Mouse (Mus musculus) gastrocnemius, postnatal 4 days (tissue): ENCODE data around the gene Hbb-bh1. TPM values are rescaled to one million over a fixed set of nuclear protein-coding genes. Genes with fewer than 3 reads are reported as not detected.
"Not testable (repeated sequence)": the region's sequence is repeated elsewhere in the genome, so short reads cannot be mapped to it uniquely, and the experiment has no call there.

Experiments
- DNase-seq, 2 experiments: peaks; one replicate each; pipeline ENCODE4 v3.0.0; 2021 to 2022; ENCODE audit warnings: low spot score in 2 of 2, mixed read lengths in 2 of 2
- total RNA-seq, 2 experiments: library from RNA; stranded (reverse); gene quantifications; 2 replicates each; pipeline ENCODE4 v1.2.3; 2021

Gene Hbb-bh1
- total RNA-seq, 2 experiments from 2014 or later, result not detected

DNA sequence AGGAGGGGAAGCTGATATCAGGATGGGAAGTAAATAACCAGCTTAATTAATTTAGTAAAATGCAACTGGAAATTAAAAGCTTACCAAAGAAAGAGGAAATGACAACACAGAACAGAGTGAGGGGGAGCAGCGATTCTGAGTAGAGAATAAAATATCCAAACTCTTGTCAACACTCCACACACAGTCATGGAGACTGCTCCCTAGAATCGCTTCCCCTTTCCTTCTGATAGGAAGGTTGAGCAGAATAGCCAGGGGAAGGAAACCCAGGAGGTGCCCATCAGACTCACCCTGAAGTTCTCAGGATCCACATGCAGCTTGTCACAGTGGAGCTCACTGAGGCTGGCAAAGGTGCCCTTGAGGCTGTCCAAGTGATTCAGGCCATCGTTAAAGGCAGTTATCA, 29.8 kb downstream of the Hbb-bh1 start:
- DNase-seq, result not testable (repeated sequence)

DNA sequence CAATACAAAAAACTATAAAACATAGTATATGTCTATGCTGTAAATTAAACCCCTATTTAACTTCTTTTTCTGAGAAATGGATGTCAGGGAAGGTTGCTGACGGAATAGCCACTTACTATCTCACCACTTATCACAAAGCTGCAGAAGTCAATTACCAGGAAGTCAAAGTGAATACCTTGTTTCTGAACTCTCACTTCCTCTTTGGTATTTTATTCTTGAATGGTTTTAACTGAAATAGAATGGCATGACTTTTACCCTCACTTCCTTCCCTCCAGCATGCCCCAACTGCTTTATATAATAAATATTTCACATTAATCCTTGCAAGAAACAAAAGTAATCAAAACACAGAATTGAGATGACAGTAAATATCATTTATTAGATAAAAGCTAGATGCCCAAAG, 30.8 kb downstream of the Hbb-bh1 start:
- DNase-seq, result no peak

GRCm38 (mm10) chr7:103811223-103811845, 31.6 kb downstream of the Hbb-bh1 start:
- DNase-seq, result no peak

GRCm38 (mm10) chr7:103810746-103811145, 32.2 kb downstream of the Hbb-bh1 start:
- no peak for DNase-seq

DNA sequence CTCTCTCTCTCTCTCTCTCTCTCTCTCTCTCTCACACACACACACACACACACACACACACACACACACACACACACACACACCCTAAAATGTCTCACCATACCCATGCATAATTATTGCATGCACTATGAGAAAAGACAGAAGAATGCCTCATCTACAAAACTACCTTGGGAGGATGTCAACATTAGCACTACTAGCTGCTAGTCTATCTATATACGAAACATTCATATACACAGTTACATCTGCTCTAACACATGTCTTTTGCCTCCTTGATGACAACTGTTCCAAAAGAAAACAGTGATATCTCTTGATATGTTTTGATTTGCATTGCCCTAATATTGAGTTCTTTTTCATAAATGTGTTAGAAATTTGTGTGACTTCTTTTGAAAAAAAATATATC, 32.7 kb downstream of the Hbb-bh1 start:
- no peak for DNase-seq

DNA sequence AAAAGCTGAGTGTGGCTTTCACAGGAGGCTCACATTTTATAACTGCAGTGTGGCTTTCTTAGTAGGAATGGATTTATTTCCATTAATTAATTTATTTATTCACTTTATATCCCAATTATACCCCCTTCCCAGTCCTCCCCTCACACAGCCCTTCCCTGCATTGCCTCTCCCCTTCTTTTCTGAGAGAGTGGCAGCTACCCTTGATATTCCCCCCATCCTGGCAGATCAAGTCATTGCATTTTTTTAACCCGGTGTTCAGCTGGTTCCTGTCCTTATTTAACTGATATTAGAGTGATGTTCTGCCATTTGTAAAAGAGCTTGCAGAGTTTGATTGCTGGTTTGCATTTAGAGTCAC, 33.2 kb downstream of the Hbb-bh1 start:
- no peak for DNase-seq

DNA sequence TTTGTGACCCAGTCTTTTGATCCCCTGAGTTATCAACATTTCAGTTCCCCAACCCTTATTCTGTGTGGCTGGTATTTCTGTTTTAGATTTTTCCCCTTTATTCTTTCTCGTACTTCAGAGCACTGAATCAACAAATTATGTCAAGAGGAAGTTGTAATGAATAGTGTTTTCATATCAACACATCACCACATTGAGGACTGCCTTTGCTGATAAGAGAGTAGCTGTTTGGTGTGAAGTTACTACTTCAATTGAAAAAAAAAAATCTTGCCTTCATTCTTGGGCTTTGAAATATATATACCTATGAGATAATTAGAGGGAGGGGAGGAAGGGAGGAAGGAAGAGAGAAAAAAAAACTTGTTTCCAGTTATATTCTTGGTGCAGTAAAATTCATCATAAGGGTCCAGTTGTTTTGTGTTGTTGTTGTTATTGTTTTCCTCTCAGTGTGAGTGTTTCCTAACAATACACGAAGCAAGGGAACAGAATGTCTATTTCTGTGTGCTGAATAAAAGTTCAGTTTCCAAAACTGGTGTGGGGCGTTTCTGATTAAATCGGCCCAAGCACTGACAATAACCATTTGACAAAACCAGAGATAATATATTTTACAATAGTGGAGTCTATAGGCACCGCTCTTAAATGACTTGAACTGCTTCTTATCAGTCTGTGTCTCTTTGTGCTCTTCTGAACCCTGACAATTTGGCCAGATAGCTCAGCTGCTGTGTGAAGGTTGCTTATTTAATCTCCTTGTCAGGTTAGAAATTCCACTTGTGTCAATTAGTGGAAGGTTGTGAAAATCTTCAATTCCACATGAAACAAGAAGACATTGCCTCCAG, 33.8 kb downstream of the Hbb-bh1 start:
- DNase-seq, result no peak

DNA sequence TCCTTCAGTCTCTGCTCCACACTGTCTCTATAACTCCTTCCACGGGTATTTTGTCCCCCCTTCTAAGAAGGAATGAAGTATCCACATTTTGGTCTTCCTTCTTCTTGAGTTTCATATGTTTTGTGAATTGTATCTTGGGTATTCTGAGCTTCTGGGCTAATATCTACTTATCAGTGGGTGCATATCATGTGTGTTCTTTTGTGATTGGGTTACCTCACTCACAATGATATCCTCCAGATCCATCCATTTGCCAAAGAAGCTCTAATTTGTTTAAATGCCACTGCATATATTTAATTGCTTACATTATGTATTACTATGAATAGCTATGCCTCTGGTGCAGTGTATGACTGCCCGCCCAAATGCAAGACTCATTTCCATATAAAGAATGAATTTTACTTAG, 34.8 kb downstream of the Hbb-bh1 start:
- DNase-seq, result not testable (repeated sequence)

GRCm38 (mm10) chr7:103806856-103807255, 36.1 kb downstream of the Hbb-bh1 start:
- DNase-seq, result no peak

GRCm38 (mm10) chr7:103792669-103793388, 50.1 kb downstream of the Hbb-bh1 start:
- DNase-seq, result no peak

- no peak for DNase-seq
Measured at GRCm38 (mm10) chr7:103791721-103792120, 51.2 kb downstream of the Hbb-bh1 start, which contains the start of gene Olfr67. Gene Olfr67, minus strand, starts transcription at chr7:103791821.

Other genes starting within 250 kb of the Hbb-bh1 start
- not detected for gene Olfr619, start 242.6 kb downstream of the Hbb-bh1 start, total RNA-seq
- not detected for gene Olfr620, start 230.6 kb downstream of the Hbb-bh1 start, total RNA-seq
- gene Olfr622, start 200.5 kb downstream of the Hbb-bh1 start, total RNA-seq, result not detected
- gene Olfr623, start 179.5 kb downstream of the Hbb-bh1 start, total RNA-seq, result not detected
- not detected for gene Olfr624, start 172.0 kb downstream of the Hbb-bh1 start, total RNA-seq
- not detected for gene Olfr625-ps1, start 160.4 kb downstream of the Hbb-bh1 start, total RNA-seq
- not detected for gene Olfr243, start 128.5 kb downstream of the Hbb-bh1 start, total RNA-seq
- not detected for gene Olfr628, start 112.8 kb downstream of the Hbb-bh1 start, total RNA-seq
- not detected for gene Olfr629, start 98.2 kb downstream of the Hbb-bh1 start, total RNA-seq
- not detected for gene Olfr630, start 85.8 kb downstream of the Hbb-bh1 start, total RNA-seq
- not detected for gene Olfr69, start 71.6 kb downstream of the Hbb-bh1 start, total RNA-seq
- not detected for gene Olfr68, start 63.5 kb downstream of the Hbb-bh1 start, total RNA-seq
- gene Olfr67, start 51.3 kb downstream of the Hbb-bh1 start, total RNA-seq, result not detected
- gene Hbb-bt, start 29.2 kb downstream of the Hbb-bh1 start, total RNA-seq, result 10 to 100 TPM; 62.8 to 81.8 TPM
- 100 to 1,000 TPM; 289 to 541 TPM for gene Hbb-bs, start 15.1 kb downstream of the Hbb-bh1 start, total RNA-seq
- not detected for gene Hbb-bh2, start 2.6 kb downstream of the Hbb-bh1 start, total RNA-seq
- gene Hbb-y, start 10.1 kb upstream of the Hbb-bh1 start, total RNA-seq, result not detected
- gene Olfr66, start 43.1 kb upstream of the Hbb-bh1 start, total RNA-seq, result not detected
- not detected for gene Olfr64, start 51.3 kb upstream of the Hbb-bh1 start, total RNA-seq
- gene Olfr65, start 60.3 kb upstream of the Hbb-bh1 start, total RNA-seq, result not detected
- not detected for gene Olfr631, start 85.7 kb upstream of the Hbb-bh1 start, total RNA-seq
- gene Olfr632, start 91.2 kb upstream of the Hbb-bh1 start, total RNA-seq, result not detected
- gene Olfr633, start 101.3 kb upstream of the Hbb-bh1 start, total RNA-seq, result not detected
- under 1 TPM in 1 of 2 experiments, not detected in 1; 0.03 TPM for gene Olfr635, start 128.0 kb upstream of the Hbb-bh1 start, total RNA-seq
- not detected for gene Olfr638, start 155.6 kb upstream of the Hbb-bh1 start, total RNA-seq
- gene Olfr639, start 174.1 kb upstream of the Hbb-bh1 start, total RNA-seq, result under 1 TPM; 0.03 to 0.05 TPM
- not detected for gene Olfr640, start 182.4 kb upstream of the Hbb-bh1 start, total RNA-seq
- not detected for gene Olfr641, start 192.3 kb upstream of the Hbb-bh1 start, total RNA-seq
- not detected for gene Olfr642, start 209.5 kb upstream of the Hbb-bh1 start, total RNA-seq
- gene 4930516K23Rik, start 218.3 kb upstream of the Hbb-bh1 start, total RNA-seq, result not detected
- not detected for gene Olfr644, start 228.7 kb upstream of the Hbb-bh1 start, total RNA-seq
- not detected for gene Olfr645, start 242.3 kb upstream of the Hbb-bh1 start, total RNA-seq